Mouse (Mus musculus) ovary, adult 2 months (tissue): ENCODE results near the gene Hspa14. TPM values are rescaled to one million over a fixed set of nuclear protein-coding genes. Genes with fewer than 3 reads are reported as not detected.

Experiments used
- polyA plus RNA-seq: library from polyadenylated mRNA; depleted of rRNA; stranded (reverse); fragments of >200 nt; gene quantifications from 2 replicates; pipeline ENCODE4 v1.2.3, GENCODE M21; 2012; rRNA removed

Gene Hspa14
- polyA plus RNA-seq = 15.8 and 24.0 TPM in 2 replicates

GRCm38 (mm10) chr2:3512552-3513454 is at the start of gene Hspa14, which contains the start of the genes Gm45902 and Cdnf:
TSS of gene Hspa14 (minus strand) at chr2:3512814.
TSS of gene Gm45902 (minus strand) at chr2:3512790.
TSS of gene Cdnf (plus strand) at chr2:3513030.

DNA sequence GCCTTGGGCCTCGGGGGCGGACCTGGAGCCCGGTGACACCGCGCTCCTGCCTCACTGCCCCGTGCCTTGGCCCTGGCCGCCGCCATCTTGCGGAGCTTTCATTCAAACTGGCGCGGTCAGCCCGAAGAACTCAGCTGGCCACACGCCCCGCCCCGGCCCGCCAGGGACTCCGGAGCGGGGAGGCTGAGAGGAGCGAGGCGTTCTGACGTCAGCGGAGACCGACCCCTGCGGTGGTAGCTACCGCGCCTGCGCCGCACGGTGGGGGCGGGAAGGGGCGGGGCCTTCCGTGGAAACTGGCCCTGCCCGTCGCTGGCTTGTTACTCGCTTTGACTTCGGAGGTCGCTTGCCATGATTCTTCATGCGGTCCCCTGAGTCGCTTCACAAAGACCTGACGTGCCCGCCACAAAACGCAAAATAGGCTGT is 37.7 kb downstream of the Hspa14 start, which contains the start of gene Suv39h2:
TSS of gene Suv39h2 (minus strand) at position 171 of the 423 bp plus-strand sequence.

Other genes starting within 250 kb of the Hspa14 start
- gene Nmt2, start 228.6 kb downstream of the Hspa14 start, polyA plus RNA-seq = 13.1 and 14.0 TPM in 2 replicates
- 3.1 and 4.7 TPM in 2 replicates for gene Rpp38, start 180.2 kb downstream of the Hspa14 start, polyA plus RNA-seq
- 0.52 TPM in 1 of 2 replicates, not detected in the other for gene Acbd7, start 176.6 kb downstream of the Hspa14 start, polyA plus RNA-seq
- not detected in 2 replicates for gene Olah, start 115.6 kb downstream of the Hspa14 start, polyA plus RNA-seq
- 0.41 TPM in 1 of 2 replicates, not detected in the other for gene Meig1, start 90.2 kb downstream of the Hspa14 start, polyA plus RNA-seq
- gene Dclre1c, start 88.7 kb downstream of the Hspa14 start, polyA plus RNA-seq = 2.9 and 3.3 TPM in 2 replicates
- 5.1 and 6.0 TPM in 2 replicates for gene Suv39h2, start 37.8 kb downstream of the Hspa14 start, polyA plus RNA-seq
- gene Gm45902, start within 50 bp of the Hspa14 start, polyA plus RNA-seq = 1.9 TPM in 2 replicates
- 0.28 and 0.68 TPM in 2 replicates for gene Cdnf, start 216 bp upstream of the Hspa14 start, polyA plus RNA-seq
- 4.8 and 9.7 TPM in 2 replicates for gene Fam107b, start 57.7 kb upstream of the Hspa14 start, polyA plus RNA-seq